Mouse (Mus musculus) embryonic stem cell, embryonic (primary cell): ENCODE results near the gene Mafg.

Experiments
- CTCF ChIA-PET, 4 experiments: fragments of 300-600 bp in 2 of 4; fragments of 350-600 bp in 2 of 4; sonication (Branson Sonifier 250); formaldehyde crosslinking; loops; one replicate each; lab custom pipeline; 2022; ENCODE audit warnings: inconsistent platforms in 2 of 4; lab: Charles Lee
- POLR2A ChIA-PET, 4 experiments: fragments of 300-600 bp in 2 of 4; fragments of 350-600 bp in 2 of 4; sonication (Branson Sonifier 250); formaldehyde crosslinking; loops; one replicate each; lab custom pipeline; 2022; ENCODE audit warnings: antibody characterized with exemption in 4 of 4, inconsistent platforms in 1 of 4; lab: Charles Lee

The Mafg gene

DNA sequence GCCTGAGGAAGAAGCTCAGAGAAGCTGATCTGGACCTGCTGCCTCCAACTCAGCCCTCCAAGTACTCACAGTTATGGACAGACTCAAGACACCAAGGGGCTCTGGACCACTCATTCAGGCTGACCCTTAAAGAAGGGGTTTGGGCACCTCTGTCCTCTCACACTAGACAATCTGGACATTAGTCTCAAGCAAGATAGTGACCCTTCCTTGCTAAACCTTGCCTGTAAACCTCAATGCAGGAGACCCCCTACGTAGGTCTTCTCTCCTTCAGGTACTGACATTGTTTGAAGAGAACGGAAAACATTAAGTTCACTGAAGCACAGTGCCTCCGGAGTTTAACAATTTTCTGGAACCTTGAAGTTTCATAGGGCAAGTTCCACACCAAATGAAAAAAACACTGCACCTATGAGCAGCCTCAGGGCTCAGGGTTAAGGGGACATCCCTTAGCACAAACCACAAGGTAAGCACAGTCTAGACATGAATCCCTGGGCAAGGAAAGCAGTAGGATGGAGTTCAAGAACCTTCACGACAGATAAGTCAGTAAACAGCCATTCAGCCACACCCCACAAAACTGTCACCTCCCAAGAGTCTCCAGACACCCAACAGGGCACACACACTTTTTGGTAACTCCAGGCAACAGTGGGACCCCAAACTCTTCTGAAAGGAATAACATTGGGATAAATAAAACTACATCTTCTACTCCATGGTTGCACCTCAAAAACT is 1.5 kb downstream of the Mafg start:
- ChIA-PET CTCF (interaction anchor here in 1 of 4 experiments (0.5 to 1.6 kb wide), 7 partner anchors 19 to 254 kb away, joined by 3 to 5 read pairs (median 5); partner anchors contain the start of genes Cenpx, Lrrc45 and Notum), POLR2A (interaction anchor here (0.5 to 28.4 kb wide), 101 partner anchors 4 to 514 kb away, joined by 3 to 947 read pairs (median 5); partner anchors contain the start of genes Pycr1 (in 4 of the 4), Myadml2 (in 3 of the 4), P4hb (in 3 of the 4) and Pcyt2 (in 3 of the 4))

DNA sequence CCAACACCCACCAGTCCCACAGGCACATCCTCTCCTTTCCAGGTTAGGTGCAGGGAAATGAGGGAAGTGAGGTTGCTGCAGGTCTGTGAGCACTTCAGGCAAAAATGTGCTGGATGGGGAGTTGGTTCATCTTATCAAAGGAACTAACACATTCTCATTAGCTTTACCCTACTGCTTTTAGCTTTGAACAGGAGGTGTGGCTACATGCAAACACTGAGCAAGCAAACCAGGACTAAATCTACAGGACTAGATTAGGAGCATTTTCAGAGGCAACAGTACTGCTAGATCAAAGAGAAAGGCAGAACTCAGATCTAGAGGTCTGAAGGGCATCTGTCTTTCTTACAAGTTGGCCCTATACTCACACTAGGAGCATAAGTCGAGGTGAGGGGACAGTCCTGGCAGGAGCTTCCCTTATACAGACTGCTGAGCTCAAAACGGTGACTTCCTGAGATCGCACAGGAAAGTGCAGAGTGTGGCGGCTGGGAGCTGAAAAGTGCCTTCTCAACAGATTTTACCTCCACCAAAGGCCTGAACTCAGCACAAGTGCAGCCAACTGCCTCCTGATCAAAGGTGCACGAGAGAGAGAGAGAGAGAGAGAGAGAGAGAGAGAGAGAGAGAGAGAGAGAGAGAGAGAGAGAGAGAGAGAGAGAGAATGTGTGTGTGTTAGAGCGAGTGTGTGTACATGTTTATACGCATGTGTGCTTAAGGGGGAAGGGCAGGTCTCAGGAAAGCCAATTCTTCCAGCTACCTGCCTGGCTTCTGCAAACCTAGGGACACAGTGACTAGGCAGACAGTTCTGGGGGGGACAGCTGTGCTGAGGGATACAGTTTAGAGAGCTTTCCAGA is 2.3 kb downstream of the Mafg start:
- POLR2A ChIA-PET: interaction anchor here (0.6 to 28.4 kb wide), 73 partner anchors 5 to 1164 kb away, joined by 3 to 947 read pairs (median 5); partner anchors contain the start of genes Pycr1 (in 4 of the 4), Myadml2 (in 3 of the 4), P4hb (in 3 of the 4) and Cenpx (in 2 of the 4)
- CTCF ChIA-PET: interaction anchor here in 3 of 4 experiments (0.6 to 2.0 kb wide), 9 partner anchors 12 to 462 kb away, joined by 3 to 8 read pairs (median 4); partner anchors contain the start of gene Pycr1 (in 2 of the 3)

DNA sequence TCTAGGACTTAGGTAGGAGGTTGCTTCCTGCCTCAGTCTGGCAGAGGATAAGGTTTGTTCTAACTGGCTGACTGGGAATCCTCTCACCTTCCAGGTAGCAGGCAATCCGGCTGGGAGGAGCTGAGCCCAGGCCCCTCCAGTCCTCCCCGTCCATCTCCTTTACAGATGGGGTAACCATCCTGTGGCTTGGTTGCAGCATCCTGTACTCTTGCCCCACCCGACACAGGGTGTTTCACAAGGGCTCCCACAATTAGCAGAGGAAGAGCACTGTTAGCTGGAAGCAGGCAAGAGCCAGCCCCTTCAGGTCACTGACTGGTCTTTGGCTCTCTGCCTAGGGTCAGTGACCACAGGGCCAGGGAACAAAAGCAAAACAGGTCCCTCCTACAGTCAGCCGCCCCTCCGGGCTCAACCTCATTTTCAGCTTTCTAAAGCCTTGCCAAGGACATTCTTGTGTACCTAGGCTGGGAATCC is 3.0 kb downstream of the Mafg start:
- ChIA-PET POLR2A (interaction anchor here (0.6 to 28.4 kb wide), 78 partner anchors 6 to 516 kb away, joined by 3 to 947 read pairs (median 5); partner anchors contain the start of genes Pycr1 (in 4 of the 4), Myadml2 (in 3 of the 4), Notum (in 3 of the 4) and Pcyt2 (in 3 of the 4)), CTCF (interaction anchor here in 3 of 4 experiments (0.6 to 2.0 kb wide), 10 partner anchors 13 to 461 kb away, joined by 3 to 8 read pairs (median 4); partner anchors contain the start of gene Pycr1 (in 2 of the 3))

DNA sequence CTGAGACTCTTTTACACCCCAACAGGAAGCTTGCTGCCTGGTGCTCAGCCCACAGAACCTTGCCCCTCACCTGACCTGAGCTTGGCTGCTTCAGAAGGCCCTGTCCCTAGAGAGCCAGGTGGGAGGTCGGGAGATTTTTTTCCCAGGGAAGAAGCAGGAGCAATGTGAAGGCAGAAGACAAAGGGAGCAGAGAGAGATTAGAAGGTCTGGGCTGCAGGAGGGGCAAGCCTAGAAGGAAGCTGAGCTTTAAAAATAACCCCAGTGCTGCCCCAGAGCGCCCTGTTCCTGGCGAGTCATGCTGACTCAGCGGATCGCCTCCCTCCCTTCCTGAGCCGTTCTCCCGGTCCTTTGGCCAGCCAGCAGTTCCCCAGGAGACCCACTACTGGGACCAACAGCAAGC is 3.5 kb downstream of the Mafg start:
- CTCF ChIA-PET: interaction anchor here (0.5 to 2.0 kb wide), 13 partner anchors 13 to 424 kb away, joined by 3 to 8 read pairs (median 3); partner anchors contain the start of gene Pycr1 (in 2 of the 4)

DNA sequence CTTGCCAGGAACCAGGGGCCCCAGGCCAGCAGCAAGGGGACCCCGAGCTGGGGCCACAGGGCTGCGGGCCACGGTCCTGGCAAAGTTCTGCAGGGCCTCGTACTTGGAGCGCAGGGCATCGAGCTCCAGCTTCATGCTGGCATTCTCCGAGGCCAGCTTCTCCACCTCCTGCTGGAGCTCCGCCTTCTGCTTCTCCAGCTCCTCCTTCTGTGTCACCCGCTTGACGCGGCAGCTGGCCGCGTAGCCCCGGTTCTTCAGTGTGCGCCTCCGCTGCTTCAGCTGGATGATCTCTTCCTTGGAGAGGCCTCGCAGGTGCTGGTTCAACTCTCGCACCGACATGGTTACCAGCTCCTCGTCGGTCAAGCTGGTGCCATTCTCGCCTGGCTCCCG is 4.1 kb downstream of the Mafg start:
- POLR2A ChIA-PET: interaction anchor here in 3 of 4 experiments (0.6 to 28.4 kb wide), 63 partner anchors 7 to 608 kb away, joined by 3 to 947 read pairs (median 6); partner anchors contain the start of genes Mrpl12 (in 3 of the 3), Myadml2 (in 3 of the 3), Notum (in 3 of the 3) and Pcyt2 (in 3 of the 3)
- CTCF ChIA-PET: interaction anchor here in 3 of 4 experiments (0.5 to 2.0 kb wide), 9 partner anchors 14 to 171 kb away, joined by 3 to 8 read pairs (median 3); partner anchors contain the start of gene Pycr1 (in 1 of the 3)

More for the DNA sequence above, 3.5 kb downstream of the Mafg start:
- POLR2A ChIA-PET: interaction anchor here in 3 of 4 experiments (0.6 to 28.4 kb wide), 70 partner anchors 6 to 516 kb away, joined by 3 to 947 read pairs (median 5); partner anchors contain the start of genes Mrpl12 (in 3 of the 3), Myadml2 (in 3 of the 3), Notum (in 3 of the 3) and Pcyt2 (in 3 of the 3)

DNA sequence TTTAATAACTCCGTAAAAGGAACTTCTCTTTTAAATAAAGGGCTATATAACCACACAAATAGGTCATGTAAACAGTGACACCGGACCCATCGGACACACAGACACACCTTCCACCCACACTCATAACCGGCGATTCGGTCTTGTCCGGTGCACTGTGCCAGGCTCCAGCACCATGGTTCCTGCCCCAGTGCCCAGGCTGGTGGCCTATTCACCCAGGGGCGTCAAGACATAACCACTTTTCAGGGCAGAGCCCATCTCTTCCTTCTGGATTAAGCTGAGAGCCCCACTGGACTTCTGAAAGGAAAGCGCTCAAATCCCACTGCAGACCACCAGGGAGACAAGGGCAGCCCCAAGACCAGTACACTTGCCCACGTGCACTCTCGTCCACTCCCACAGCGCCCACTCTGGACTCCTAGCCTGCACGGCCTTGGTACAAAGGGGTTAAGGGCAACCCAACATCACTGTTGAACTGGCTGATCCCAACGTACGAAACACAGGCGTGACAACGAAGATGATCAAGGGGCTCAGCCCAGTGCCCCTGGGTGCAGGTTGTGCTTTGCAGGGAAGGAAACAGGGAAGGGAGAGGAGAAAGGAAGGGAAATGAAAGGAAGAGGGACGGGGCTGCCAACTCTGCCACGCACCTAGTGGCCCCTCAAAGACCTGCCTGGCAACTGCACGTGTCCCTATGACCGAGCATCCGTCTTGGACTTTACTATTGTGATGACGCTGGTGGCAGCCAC is 4.6 kb downstream of the Mafg start:
- POLR2A ChIA-PET: interaction anchor here in 3 of 4 experiments (0.6 to 28.4 kb wide), 53 partner anchors 7 to 608 kb away, joined by 3 to 947 read pairs (median 7); partner anchors contain the start of genes Myadml2 (in 3 of the 3), Pycr1 (in 3 of the 3), Arhgdia (in 2 of the 3) and Mrpl12 (in 2 of the 3)
- CTCF ChIA-PET: interaction anchor here in 3 of 4 experiments (0.7 to 2.0 kb wide), 4 partner anchors 15 to 171 kb away, joined by 3 to 8 read pairs (median 3); partner anchors contain the start of gene Pycr1 (in 1 of the 3)

DNA sequence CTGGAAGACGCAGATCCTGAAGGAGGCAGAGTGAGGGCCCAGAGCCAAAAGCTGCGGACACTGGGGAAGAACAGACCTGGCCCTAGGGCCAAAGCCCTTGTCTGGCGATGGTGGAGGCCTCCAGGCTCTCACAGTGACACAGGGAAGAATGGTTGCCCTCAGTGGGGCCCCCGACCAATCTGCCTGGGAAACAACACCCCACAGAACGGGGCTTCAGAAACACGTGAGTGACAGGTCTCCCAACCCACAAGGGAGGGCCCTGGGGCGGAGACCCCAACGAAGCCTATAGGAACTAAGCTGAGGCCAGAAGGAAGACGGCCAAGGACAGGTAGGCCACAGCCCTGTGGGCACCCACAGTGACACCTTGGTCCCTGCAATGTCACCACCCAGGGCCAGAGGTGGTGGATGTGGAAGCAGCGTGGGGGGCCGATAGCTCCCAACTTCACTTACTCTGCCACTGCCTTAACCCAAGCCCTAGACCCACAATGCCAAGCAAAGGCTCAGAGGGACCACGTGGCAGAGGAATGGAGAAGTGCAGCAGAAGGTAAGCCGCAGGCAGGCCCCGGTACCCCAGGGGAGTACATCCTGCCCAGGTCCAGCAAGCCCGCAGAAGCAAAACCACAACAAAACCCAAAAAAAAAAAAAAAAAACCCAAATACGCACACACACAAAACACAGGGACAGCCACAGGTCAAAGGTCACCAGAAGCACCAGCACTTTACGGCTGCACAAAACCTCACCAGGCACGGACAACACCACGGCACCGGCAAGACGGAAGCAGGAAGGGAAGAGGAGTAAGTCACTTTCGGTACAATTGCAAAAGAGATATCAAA is 5.7 kb downstream of the Mafg start:
- POLR2A ChIA-PET: interaction anchor here in 3 of 4 experiments (0.6 to 28.4 kb wide), 25 partner anchors 6 to 160 kb away, joined by 3 to 947 read pairs (median 5); partner anchors contain the start of genes Pycr1 (in 3 of the 3), Myadml2 (in 2 of the 3), Npb (in 2 of the 3) and P4hb (in 2 of the 3)
- CTCF ChIA-PET: interaction anchor here in 2 of 4 experiments (0.6 to 0.7 kb wide), 2 partner anchors 38 to 153 kb away, joined by 3 read pairs; no protein-coding TSS in a partner anchor

DNA sequence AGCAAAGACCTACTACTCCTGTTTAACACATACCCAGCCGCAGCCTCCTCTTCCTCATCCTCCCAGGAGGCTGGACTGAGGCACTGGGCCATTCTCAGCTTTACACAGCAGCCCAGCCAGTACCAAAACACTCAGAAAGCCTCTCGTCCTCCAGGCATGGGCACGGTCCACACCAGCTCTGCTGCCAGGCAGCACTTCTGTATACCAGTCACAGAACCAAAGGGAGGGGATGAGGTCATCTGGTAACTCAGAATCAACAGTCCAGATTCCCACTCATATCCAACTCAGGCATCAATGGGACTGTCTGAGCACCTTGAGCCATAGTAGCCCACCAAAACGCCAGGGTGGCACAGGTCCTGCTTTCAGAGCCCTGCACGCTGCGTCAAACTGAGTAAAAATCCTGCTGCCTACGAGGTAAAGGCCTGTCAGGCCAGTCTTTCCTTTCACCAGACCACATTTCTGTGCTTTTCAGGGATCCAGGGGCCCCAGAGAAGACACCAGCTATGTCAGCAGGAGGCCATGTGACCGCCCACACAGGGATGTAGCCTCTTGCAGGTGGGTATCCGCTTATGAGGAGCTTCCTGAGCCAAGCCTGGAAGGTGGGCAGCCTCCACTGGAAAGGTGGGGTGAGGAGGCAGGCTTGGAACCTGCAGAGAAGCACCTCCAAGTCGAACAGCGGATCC is 6.5 kb downstream of the Mafg start:
- ChIA-PET POLR2A (interaction anchor here in 3 of 4 experiments (0.6 to 28.4 kb wide), 27 partner anchors 5 to 159 kb away, joined by 3 to 947 read pairs (median 5); partner anchors contain the start of genes Pycr1 (in 3 of the 3), Myadml2 (in 2 of the 3), Npb (in 2 of the 3) and P4hb (in 2 of the 3)), CTCF (interaction anchor here in 1 of 4 experiments (1.4 kb wide), 1 partner anchor 93 kb away, joined by 4 read pairs; no protein-coding TSS in a partner anchor)

DNA sequence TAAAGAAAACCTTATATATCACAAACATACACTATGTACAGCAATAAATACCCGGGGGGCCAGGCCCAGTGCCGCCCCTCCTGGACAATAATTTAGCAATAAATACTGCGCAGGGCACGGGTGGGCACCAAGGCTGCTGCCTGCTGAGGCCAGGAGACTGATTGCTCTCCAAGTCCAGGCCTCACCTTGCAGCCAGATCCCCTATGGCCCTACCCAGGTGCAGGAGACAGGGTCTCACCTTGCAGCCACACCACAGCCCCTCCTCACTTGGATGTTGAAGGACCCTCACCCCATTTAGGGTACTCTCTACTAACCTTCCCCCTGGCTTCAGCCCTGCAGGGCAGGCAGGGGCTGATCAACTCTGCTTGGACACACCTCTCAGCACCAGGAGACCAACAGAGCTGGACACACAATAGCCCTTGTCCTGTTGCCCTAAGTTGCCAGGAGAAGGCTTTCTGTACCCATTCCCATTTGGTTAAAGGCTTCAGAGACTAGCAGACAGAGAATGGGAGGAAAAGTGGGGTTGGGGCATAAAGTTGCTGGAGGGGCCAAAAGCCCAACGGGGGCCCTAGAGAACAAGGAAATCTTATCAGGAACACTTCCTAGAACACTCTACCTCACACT is 8.1 kb downstream of the Mafg start, which contains the start of gene Sirt7:
Gene Sirt7 (minus strand): TSS at position 89 of the 624 bp plus-strand sequence.
- ChIA-PET CTCF (interaction anchor here in 3 of 4 experiments (0.7 to 2.4 kb wide), 14 partner anchors 8 to 174 kb away, joined by 3 to 12 read pairs (median 4); partner anchors contain the start of genes Mafg (in 2 of the 3) and Pycr1 (in 1 of the 3)), POLR2A (interaction anchor here (0.6 to 28.4 kb wide), 41 partner anchors 4 to 324 kb away, joined by 3 to 947 read pairs (median 5); partner anchors contain the start of genes Mafg (in 4 of the 4), P4hb (in 3 of the 4), Pycr1 (in 3 of the 4) and Arl16 (in 2 of the 4))

DNA sequence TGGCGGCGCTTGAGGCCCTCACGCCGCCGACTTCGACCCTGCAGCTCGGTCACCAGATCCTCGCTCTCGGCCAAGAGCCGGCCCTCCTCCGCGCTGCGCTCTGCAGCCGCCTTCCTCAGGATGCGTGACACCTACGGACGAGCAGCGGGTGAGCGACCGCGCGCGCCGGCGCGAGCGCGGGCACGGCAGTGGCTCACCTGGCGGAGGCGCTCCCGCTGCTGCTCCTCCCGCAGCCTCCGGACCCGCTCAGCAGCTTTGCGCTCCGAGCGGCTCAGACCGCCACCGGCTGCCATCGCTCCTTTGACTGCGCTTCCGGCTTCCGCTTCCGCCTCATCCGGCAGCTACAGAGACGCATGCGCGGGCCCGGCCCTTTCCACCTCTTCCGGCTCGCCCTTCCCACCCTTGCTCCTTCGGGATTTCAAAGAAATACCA is 8.7 kb downstream of the Mafg start:
- ChIA-PET POLR2A (interaction anchor here (0.6 to 28.4 kb wide), 49 partner anchors 3 to 324 kb away, joined by 3 to 947 read pairs (median 5); partner anchors contain the start of genes Mafg (in 4 of the 4), P4hb (in 3 of the 4), Pycr1 (in 3 of the 4) and Arl16 (in 2 of the 4)), CTCF (interaction anchor here (0.6 to 2.4 kb wide), 24 partner anchors 9 to 277 kb away, joined by 3 to 12 read pairs (median 4); partner anchors contain the start of genes Mafg (in 2 of the 4), Lrrc45 (in 1 of the 4), Notum (in 1 of the 4) and Npb (in 1 of the 4))

DNA sequence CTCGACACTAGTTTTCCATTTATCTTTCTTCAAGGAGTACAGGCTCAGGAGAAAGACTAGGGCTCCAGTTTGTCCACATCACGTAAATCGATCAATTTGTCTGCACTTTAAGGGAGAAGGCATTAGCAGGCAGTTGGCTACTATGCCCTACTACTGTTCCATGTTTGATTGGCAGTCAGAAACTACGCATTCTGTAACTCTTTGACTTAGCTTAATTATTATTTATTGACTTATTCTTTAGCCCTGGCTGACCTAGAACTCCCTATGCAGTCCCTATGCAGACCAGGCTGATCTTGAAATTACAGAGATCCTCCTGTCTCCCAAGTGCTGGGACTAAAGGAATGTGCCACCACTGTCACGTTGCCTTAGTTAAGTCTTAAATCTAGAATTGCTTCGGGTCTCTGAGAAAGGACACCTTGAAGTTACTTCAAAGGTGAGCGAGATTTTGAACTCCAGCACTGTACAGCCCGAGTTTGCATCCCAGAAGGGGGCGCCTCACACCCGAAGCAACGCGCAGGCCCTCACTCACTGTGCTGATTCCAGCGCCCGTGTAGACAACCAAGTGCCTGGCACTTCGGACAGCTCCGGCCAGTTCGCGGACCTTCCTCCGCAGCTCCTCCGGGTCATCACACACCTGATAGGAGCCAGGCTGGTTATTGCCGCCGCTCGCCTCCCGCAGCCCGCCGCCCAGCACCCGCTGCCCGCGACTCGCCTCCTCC is 9.3 kb downstream of the Mafg start:
- POLR2A ChIA-PET: interaction anchor here (0.5 to 28.4 kb wide), 54 partner anchors 3 to 1049 kb away, joined by 3 to 947 read pairs (median 4); partner anchors contain the start of genes Mafg (in 4 of the 4), P4hb (in 3 of the 4), Pycr1 (in 3 of the 4) and Aspscr1 (in 2 of the 4)
- CTCF ChIA-PET: interaction anchor here (0.6 to 2.4 kb wide), 29 partner anchors 9 to 278 kb away, joined by 3 to 12 read pairs (median 4); partner anchors contain the start of genes Mafg (in 2 of the 4), Lrrc45 (in 1 of the 4), Notum (in 1 of the 4) and Npb (in 1 of the 4)

DNA sequence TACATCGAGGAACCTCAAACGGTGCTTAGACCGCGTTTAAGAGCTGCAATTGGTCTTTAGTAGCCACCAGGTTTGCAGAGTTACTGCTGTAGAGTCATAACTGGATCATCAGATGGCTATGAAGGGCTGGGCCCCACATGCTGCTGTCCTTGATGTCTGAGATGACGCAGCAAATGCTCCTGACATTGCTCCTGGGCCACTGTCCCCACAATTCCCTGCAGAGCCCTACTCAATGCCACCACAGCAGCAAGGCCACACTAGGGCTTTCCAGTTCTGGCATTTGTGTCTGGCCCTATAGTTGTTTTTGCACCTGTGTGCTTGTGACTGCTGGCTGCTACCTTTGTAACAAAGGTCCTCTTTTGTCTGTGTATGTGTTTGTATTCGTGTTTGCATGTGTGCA is 10.6 kb downstream of the Mafg start:
- ChIA-PET POLR2A (interaction anchor here (0.6 to 28.4 kb wide), 16 partner anchors 1 to 230 kb away, joined by 3 to 947 read pairs (median 9); partner anchors contain the start of genes Mafg (in 3 of the 4), Npb (in 2 of the 4), Pycr1 (in 2 of the 4) and Cenpx (in 1 of the 4)), CTCF (interaction anchor here in 2 of 4 experiments (0.6 to 2.4 kb wide), 4 partner anchors 9 to 177 kb away, joined by 3 to 14 read pairs (median 11); partner anchors contain the start of gene Npb (in 1 of the 2))
